Mouse (Mus musculus): Measurements from ENCODE around the gene Cnp. TPM values are rescaled to one million over a fixed set of nuclear protein-coding genes. Genes with fewer than 3 reads are reported as not detected.

Gene Cnp
- polyA plus RNA-seq, 1 experiment from 2014 or later = 20.3 TPM

Other genes starting within 250 kb of the Cnp start
- 0.69 and 0.79 TPM in 2 replicates for gene Gast, start 240.5 kb upstream of the Cnp start, polyA plus RNA-seq (2014; fragmentation: Nextera tagmentation; extraction: Ambion mirVana)
- 39.0 and 46.1 TPM in 2 replicates for gene Hap1, start 218.8 kb upstream of the Cnp start, polyA plus RNA-seq (2014; fragmentation: Nextera tagmentation; extraction: Ambion mirVana)
- 33.3 and 35.5 TPM in 2 replicates for gene Jup, start 177.1 kb upstream of the Cnp start, polyA plus RNA-seq (2014; fragmentation: Nextera tagmentation; extraction: Ambion mirVana)
- 17.8 and 18.9 TPM in 2 replicates for gene P3h4, start 160.1 kb upstream of the Cnp start, polyA plus RNA-seq (2014; fragmentation: Nextera tagmentation; extraction: Ambion mirVana)
- 36.6 and 41.2 TPM in 2 replicates for gene Fkbp10, start 159.2 kb upstream of the Cnp start, polyA plus RNA-seq (2014; fragmentation: Nextera tagmentation; extraction: Ambion mirVana)
- 104 and 115 TPM in 2 replicates for gene Nt5c3b, start 133.1 kb upstream of the Cnp start, polyA plus RNA-seq (2014; fragmentation: Nextera tagmentation; extraction: Ambion mirVana)
- 0.41 and 0.85 TPM in 2 replicates for gene Klhl10, start 133.0 kb upstream of the Cnp start, polyA plus RNA-seq (2014; fragmentation: Nextera tagmentation; extraction: Ambion mirVana)
- gene Klhl11, start 102.2 kb upstream of the Cnp start, polyA plus RNA-seq (2014; fragmentation: Nextera tagmentation; extraction: Ambion mirVana) = 15.5 and 15.7 TPM in 2 replicates
- 294 TPM in 2 replicates for gene Acly, start 46.9 kb upstream of the Cnp start, polyA plus RNA-seq (2014; fragmentation: Nextera tagmentation; extraction: Ambion mirVana)
- gene Ttc25, start 29.3 kb upstream of the Cnp start, polyA plus RNA-seq (2014; fragmentation: Nextera tagmentation; extraction: Ambion mirVana) = 1.3 and 1.9 TPM in 2 replicates
- 94.5 and 107 TPM in 2 replicates for gene Nkiras2, start 44.3 kb downstream of the Cnp start, polyA plus RNA-seq (2014; fragmentation: Nextera tagmentation; extraction: Ambion mirVana)
- 95.9 and 105 TPM in 2 replicates for gene Dnajc7, start 45.3 kb downstream of the Cnp start, polyA plus RNA-seq (2014; fragmentation: Nextera tagmentation; extraction: Ambion mirVana)
- 0.16 TPM in 1 of 2 replicates, not detected in the other for gene Zfp385c, start 117.6 kb downstream of the Cnp start, polyA plus RNA-seq (2014; fragmentation: Nextera tagmentation; extraction: Ambion mirVana)
- 3.1 and 4.3 TPM in 2 replicates for gene Dhx58, start 129.4 kb downstream of the Cnp start, polyA plus RNA-seq (2014; fragmentation: Nextera tagmentation; extraction: Ambion mirVana)
- gene Kat2a, start 137.6 kb downstream of the Cnp start, polyA plus RNA-seq (2014; fragmentation: Nextera tagmentation; extraction: Ambion mirVana) = 80.7 and 82.0 TPM in 2 replicates
- gene Hspb9, start 138.9 kb downstream of the Cnp start, polyA plus RNA-seq (2014; fragmentation: Nextera tagmentation; extraction: Ambion mirVana) = 0.36 and 0.45 TPM in 2 replicates
- gene Rab5c, start 163.3 kb downstream of the Cnp start, polyA plus RNA-seq (2014; fragmentation: Nextera tagmentation; extraction: Ambion mirVana) = 39.4 and 50.5 TPM in 2 replicates
- gene Kcnh4, start 185.0 kb downstream of the Cnp start, polyA plus RNA-seq (2014; fragmentation: Nextera tagmentation; extraction: Ambion mirVana) = 2.7 and 3.1 TPM in 2 replicates
- not detected in 2 replicates for gene Hcrt, start 188.0 kb downstream of the Cnp start, polyA plus RNA-seq (2014; fragmentation: Nextera tagmentation; extraction: Ambion mirVana)
- 2.1 and 2.9 TPM in 2 replicates for gene Ghdc, start 196.1 kb downstream of the Cnp start, polyA plus RNA-seq (2014; fragmentation: Nextera tagmentation; extraction: Ambion mirVana)

All from forebrain, embryonic 11.5 days (tissue).